Mouse (Mus musculus): ENCODE measurements around the gene Kctd11. TPM values are rescaled to one million over a fixed set of nuclear protein-coding genes. Genes with fewer than 3 reads are reported as not detected.

Kctd11 gene
- total RNA-seq, 1 experiment from 2014 or later = 9.0 TPM

GRCm38 (mm10) chr11:69858113-69858998 lies 22.9 kb downstream of the Kctd11 start, which contains the start of gene Tnk1:
Gene Tnk1 (minus strand): TSS chr11:69858730.
- no peak for ATAC-seq (ENCODE audit: extremely low read depth, insufficient number of reproducible peaks, low FRiP score, poor library complexity, severe bottlenecking)

GRCm38 (mm10) chr11:69855347-69855746 lies 25.9 kb downstream of the Kctd11 start:
- ATAC-seq (ENCODE audit: extremely low read depth, insufficient number of reproducible peaks, low FRiP score, poor library complexity, severe bottlenecking) = no peak

GRCm38 (mm10) chr11:69854680-69855079 lies 26.5 kb downstream of the Kctd11 start:
- no peak for ATAC-seq (ENCODE audit: extremely low read depth, insufficient number of reproducible peaks, low FRiP score, poor library complexity, severe bottlenecking)

- ATAC-seq (ENCODE audit: extremely low read depth, insufficient number of reproducible peaks, low FRiP score, poor library complexity, severe bottlenecking) = no peak
These were observed 27.2 kb downstream of the Kctd11 start for GRCm38 (mm10) chr11:69853994-69854393.

DNA sequence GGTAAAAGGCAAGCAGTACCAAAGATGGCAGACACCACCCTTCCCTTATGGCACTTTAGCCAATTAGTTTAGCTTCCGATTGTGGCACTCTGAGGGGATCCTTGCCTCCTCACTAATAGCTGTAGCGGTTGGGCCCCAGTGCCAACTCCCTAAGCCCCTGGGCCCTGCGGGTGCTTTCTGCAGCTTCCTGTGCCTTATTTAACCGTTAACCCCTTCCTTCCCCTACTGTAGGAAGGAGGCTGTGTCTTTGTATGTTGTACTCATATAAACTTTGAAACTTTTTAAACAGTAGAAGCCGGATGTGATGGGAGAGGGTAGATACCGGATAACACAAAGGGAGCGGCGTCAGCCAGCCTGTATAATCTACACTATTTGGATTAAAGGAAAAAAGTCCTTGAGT lies 30.5 kb downstream of the Kctd11 start:
- ATAC-seq (ENCODE audit: extremely low read depth, insufficient number of reproducible peaks, low FRiP score, poor library complexity, severe bottlenecking) = no peak

DNA sequence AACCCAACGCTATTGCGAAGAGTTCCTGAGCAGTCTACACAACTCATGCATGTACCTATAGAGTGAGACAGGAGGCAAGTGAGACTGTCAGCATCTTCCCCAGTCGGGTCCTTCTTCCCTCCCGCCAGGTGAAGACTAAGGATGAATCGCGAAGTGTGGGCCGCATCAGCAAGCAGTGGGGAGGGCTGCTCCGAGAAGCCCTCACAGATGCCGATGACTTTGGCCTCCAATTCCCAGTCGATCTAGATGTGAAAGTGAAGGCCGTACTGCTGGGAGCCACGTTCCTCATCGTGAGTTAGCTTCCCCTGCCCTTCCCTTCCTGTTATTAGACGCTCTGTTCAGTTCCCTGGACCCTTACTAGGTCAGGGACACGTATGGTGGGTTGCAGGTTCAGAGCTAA lies 31.3 kb downstream of the Kctd11 start:
- no peak for ATAC-seq (ENCODE audit: extremely low read depth, insufficient number of reproducible peaks, low FRiP score, poor library complexity, severe bottlenecking)

DNA sequence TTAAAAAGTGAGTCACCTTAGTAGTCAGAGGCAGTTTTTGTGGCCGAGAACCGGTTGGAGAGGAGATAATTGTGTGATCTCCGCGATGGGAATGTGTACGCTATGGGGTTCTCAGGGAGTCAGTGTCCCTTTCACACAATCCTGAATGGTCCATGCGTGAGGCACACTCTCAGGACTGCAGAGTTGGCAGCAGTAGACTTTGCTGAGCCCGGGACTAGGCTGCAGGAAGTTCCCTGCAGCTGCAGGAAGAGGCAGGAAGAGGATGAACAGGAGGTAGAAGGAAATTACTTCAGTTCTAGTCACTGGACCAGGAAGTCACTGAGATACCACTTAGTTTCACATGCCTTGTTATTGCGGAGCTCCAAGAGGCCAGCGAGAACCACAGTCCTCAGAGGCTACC lies 32.1 kb downstream of the Kctd11 start:
- no peak for ATAC-seq (ENCODE audit: extremely low read depth, insufficient number of reproducible peaks, low FRiP score, poor library complexity, severe bottlenecking)

- ATAC-seq (ENCODE audit: extremely low read depth, insufficient number of reproducible peaks, low FRiP score, poor library complexity, severe bottlenecking) = no peak
These were observed 33.2 kb downstream of the Kctd11 start for GRCm38 (mm10) chr11:69848021-69848420.

- 0 out of 2 replicates have a peak, but pooled peaks have one; percentile 4 for ATAC-seq (ENCODE audit: extremely low read depth, insufficient number of reproducible peaks, low FRiP score, poor library complexity, severe bottlenecking)
These were observed 34.2 kb downstream of the Kctd11 start for GRCm38 (mm10) chr11:69846738-69847688.

DNA sequence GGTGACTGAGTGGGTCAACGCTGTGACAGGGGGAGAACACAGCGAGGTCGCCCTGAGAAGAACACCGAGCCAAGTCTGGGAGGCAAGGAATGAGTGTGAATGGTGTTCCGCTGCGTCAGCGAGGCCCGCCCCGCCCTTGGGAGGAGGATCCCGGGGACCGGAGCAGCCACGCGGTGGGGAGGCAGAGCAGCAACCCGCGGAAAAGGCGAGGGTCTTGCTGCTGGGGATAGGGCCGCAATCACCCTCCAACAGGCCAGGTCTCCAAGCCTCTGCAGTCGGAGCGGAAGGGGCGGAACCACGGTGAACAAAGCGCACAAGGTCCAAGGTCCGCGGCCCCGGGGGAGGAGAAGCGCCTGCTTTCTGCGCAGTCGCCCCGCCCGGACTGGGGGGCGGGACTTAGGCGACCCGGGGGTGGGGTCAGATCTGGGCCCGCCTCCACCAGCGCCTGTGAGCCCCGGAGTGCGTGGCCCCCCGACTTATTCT lies 35.0 kb downstream of the Kctd11 start, which contains the start of gene Plscr3:
Gene Plscr3 (plus strand): TSS at position 179 of the 483 bp plus-strand sequence.
- ATAC-seq (ENCODE audit: extremely low read depth, insufficient number of reproducible peaks, low FRiP score, poor library complexity, severe bottlenecking) = peak; percentile 74

GRCm38 (mm10) chr11:69838714-69839104 lies 42.5 kb downstream of the Kctd11 start:
- ATAC-seq (ENCODE audit: extremely low read depth, insufficient number of reproducible peaks, low FRiP score, poor library complexity, severe bottlenecking) = no peak

DNA sequence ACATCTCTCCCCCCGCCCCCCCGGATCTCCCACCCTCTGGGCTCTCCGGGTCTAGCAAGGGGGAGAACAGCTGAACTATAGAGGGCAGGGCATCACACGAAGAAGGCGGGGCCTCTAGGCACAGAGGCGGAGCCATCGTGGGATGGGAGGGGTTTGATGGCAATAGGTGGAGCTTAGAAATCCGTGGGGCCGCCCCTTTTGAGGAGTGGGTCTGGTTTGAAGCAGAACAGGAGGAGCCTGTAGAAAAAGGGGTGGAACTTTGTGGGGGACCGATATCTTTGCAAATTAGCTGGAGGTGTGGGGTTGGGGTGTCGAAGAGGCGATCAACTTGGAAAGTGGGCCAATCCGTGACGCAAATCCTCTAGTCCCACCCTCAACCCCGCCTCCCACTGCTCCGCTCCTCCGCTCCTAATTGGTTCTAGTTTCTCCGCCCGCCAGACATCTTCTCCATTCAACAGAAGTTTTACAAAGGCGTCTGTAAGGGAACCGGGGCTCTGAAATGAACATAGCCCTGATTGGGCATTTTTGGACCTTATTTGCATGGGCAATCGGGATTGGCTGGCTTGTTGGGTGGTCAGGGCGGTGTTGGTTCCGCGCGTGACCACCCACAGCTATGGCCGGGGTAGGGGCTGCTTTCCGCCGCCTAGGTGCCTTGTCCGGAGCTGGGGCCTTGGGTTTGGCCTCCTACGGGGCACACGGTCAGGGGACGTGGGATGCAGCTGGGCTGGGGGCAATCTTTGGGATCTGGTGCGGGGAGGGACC lies 43.1 kb downstream of the Kctd11 start, which contains the start of gene Tmem256:
Gene Tmem256 (plus strand): TSS at position 563 of the 762 bp plus-strand sequence.
- ATAC-seq (ENCODE audit: extremely low read depth, insufficient number of reproducible peaks, low FRiP score, poor library complexity, severe bottlenecking) = peak; percentile 83

GRCm38 (mm10) chr11:69837604-69837951 lies 43.6 kb downstream of the Kctd11 start, which contains the start of gene Nlgn2:
Gene Nlgn2 (minus strand): TSS chr11:69837784.
- ATAC-seq (ENCODE audit: extremely low read depth, insufficient number of reproducible peaks, low FRiP score, poor library complexity, severe bottlenecking) = no peak

DNA sequence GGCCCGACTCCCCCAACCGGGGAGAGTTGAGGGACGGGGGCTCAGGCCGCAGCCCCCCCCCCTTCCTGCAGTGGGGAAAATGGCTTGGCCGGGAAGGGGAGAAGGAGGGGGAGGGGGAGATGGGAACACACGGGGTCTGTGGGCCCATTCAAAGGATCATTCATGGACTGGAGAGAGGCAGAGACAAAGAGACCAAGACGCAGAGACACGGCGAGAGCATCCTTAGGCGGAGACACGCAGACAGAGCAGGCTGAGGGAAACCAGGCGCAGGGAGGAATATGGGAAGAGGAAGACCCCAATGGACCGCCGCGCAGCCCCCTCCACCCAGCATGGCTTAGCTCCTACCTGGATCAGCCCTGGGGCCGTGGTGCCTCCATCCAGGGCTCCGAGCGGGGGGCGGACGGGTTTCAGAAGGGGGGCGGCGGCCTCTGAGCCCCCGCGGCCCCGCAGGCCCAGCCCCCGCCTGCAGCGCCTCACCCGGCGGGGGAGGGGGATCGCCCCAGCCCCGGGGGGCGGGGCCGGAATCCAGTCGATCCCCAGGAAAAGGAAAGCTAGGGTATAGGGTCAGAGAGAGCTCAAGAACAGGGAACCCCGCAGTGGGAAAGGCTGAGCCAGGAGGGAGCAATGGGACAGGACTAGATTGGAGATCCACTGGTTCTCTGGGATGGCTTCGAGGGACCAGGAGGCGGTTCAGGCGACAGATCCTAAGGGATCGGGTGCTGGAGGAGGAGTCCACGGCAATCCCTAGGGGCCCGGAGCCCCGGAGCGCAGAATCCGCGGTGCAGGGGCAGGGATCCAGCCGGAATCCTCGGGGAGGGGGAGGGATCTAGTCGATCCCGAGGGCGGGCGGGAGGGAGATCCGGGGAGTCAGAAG lies 44.3 kb downstream of the Kctd11 start:
- no peak for ATAC-seq (ENCODE audit: extremely low read depth, insufficient number of reproducible peaks, low FRiP score, poor library complexity, severe bottlenecking)

DNA sequence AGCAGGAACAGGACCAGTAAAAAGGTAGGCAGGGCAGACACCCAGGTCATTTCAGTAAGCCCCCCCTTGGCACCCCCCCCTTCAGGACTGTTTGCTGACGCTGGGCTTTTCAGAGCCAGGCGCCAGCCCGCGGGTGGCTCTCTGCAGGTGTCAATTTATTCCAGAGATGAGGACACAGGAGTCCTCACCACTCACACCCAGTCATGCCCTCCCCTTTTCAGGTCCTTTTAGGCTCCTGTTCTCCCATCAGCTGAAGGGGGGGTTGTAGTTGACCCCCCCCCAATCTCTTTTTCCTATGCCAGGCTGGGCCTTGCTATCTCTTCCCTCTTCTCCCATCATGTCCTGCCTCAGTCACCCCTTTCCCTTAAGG lies 45.3 kb downstream of the Kctd11 start:
- no peak for ATAC-seq (ENCODE audit: extremely low read depth, insufficient number of reproducible peaks, low FRiP score, poor library complexity, severe bottlenecking)

DNA sequence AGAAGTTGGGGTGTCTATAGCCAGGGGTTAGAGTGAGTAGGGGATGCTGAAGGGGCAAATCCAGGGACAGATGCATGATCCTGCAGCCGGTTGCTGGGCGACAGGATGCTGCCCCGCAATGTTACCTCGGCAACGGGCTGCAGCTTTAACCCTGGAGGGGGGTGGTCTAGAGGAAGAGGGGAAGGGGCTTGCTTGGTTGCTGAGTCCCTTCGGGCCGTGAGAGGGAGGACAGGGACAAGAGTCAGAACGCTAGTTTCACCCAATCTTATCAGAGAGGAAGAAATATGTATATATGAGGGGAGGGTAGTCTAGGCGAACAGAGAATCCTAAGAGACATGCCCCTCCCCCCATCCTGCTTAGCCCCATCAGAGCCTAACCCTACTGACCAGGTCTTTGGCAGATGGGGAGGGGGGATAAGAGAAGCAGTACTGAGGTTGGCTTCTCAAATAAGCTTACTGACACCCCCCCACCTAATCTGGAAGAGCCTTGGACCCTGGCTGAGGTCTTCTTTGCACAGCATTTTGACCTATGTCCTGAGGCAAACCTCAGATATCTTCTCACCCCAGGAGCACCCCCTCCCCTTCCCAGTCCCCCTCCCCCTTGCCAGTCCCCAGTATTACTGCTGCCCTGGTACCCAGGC lies 45.8 kb downstream of the Kctd11 start:
- ATAC-seq (ENCODE audit: extremely low read depth, insufficient number of reproducible peaks, low FRiP score, poor library complexity, severe bottlenecking) = no peak

GRCm38 (mm10) chr11:69834001-69834549 lies 47.1 kb downstream of the Kctd11 start:
- no peak for ATAC-seq (ENCODE audit: extremely low read depth, insufficient number of reproducible peaks, low FRiP score, poor library complexity, severe bottlenecking)

Measured in neutrophil, adult 5-6 weeks (primary cell).